Mouse (Mus musculus): ENCODE measurements around the gene Atp6v1g2. TPM values are rescaled to one million over a fixed set of nuclear protein-coding genes. Genes with fewer than 3 reads are reported as not detected.
"Not testable (repeated sequence)": the region's sequence is repeated elsewhere in the genome, so short reads cannot be mapped to it uniquely, and the experiment has no call there.

Atp6v1g2 gene
- polyA plus RNA-seq, 1 experiment from 2014 or later, result 2.9 TPM

DNA sequence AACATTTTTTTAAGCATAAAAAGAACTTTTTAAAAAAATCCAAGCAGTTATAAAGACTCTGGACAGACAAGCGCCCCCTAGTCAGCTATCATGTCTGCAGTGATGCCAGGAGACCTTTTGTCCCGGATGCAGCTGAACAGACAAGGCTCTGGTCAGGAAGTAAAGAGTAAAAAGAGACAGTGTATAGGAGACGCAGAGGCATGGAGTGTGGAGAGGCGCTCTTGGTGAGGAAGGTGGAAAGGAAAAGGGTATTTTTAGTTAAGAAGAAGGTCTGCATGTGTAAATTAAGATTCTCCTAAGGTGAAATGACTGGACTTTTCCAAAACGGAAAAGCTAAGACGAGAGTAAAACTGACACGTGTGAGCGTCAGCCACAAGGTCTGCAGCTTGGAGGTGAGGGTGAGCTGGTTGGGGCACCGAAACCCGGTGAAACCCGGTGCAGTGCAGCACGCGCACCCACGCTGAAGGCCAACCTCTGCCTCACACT is 6.9 kb upstream of the Atp6v1g2 start:
- H3K4me1 ChIP-seq (replicated peaks; ENCODE audit: control insufficient read depth, insufficient read depth, low read length), result peaks cover 4% of the 10 kb centered on the region; the same call in 1 of the 2 replicates
- 78% methylated on average over 14 of the region's 14 CpGs for WGBS
- no peak overlapping the region for H3K4me3 ChIP-seq (ENCODE audit: low read depth, low read length)
- H3K9ac ChIP-seq (ENCODE audit: low read depth, low read length), result no peak overlapping the region
- H3K9me3 ChIP-seq (ENCODE audit: control insufficient read depth, low read length), result no peaks in the 10 kb centered on the region
- peaks cover 19% of the 10 kb centered on the region; the same call in 1 of the 2 replicates for H3K36me3 ChIP-seq (ENCODE audit: control insufficient read depth, insufficient read depth, low read length)
- ATAC-seq (replicated peaks; ENCODE audit: low FRiP score), result no peak
- no peak for DNase-seq (ENCODE audit: low spot score)
- H3K27ac ChIP-seq (ENCODE audit: low read depth, low read length), result no peak overlapping the region
- H3K27me3 ChIP-seq (replicated peaks; ENCODE audit: control insufficient read depth, insufficient read depth, low read length), result no peaks in the 10 kb centered on the region
- no peak overlapping the region for H3K4me2 ChIP-seq

DNA sequence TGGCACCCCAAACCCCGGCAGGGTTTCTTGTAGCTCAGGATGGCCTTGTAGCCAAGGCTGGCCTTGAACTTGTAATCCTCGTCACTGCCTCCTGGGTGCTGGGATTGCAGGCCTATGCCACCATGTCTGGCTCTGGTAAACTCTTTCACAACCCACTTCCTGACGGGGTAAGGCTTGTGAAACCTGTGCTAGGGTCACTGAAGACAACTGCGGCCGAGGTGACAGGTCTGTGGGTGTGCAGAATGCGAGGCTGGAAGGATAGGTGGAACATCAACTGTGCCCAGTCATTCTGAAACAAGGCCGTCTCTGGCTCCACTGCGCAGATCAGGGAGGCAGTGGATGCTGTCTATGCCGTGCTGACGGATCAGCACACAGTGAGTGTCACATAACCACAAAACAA is 2.4 kb upstream of the Atp6v1g2 start:
- WGBS, result 91% methylated on average over 10 of the region's 10 CpGs
- ATAC-seq (replicated peaks; ENCODE audit: low FRiP score), result no peak
- no peak for DNase-seq (ENCODE audit: low spot score)
- no peak overlapping the region for H3K27ac ChIP-seq (ENCODE audit: low read depth, low read length)
- peaks cover 19% of the 10 kb centered on the region; the same call in 1 of the 2 replicates for H3K36me3 ChIP-seq (ENCODE audit: control insufficient read depth, insufficient read depth, low read length)
- peaks cover 15% of the 10 kb centered on the region for H3K4me1 ChIP-seq (replicated peaks; ENCODE audit: control insufficient read depth, insufficient read depth, low read length)
- no peak overlapping the region for H3K9ac ChIP-seq (ENCODE audit: low read depth, low read length)
- H3K27me3 ChIP-seq (replicated peaks; ENCODE audit: control insufficient read depth, insufficient read depth, low read length), result no peaks in the 10 kb centered on the region
- no peak overlapping the region for H3K4me2 ChIP-seq
- no peaks in the 10 kb centered on the region for H3K9me3 ChIP-seq (ENCODE audit: control insufficient read depth, low read length)
- H3K4me3 ChIP-seq (ENCODE audit: low read depth, low read length), result no peak overlapping the region

DNA sequence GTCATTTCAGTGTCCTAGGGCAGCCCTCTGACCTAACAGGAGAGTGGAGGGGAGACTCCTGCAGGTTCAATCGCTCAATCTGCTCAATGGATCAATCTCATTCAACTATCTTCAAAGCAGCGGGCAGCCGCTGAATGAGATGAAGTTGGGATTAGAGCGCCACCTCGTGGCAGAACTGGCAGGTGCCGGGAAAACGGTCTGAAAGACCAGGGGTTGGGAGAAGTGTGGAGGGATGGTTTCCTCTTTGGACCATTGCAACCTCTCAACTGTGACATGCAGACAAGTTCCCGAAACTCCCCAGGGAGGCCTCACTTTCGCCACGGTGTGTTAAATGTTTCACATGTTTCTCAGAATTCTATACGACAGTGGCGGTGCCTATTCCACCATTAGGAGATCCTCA is 1.4 kb upstream of the Atp6v1g2 start:
- peak; percentile 81 for DNase-seq (ENCODE audit: low spot score)
- 10% methylated on average over 12 of the region's 12 CpGs for WGBS
- H3K36me3 ChIP-seq (ENCODE audit: control insufficient read depth, insufficient read depth, low read length), result peaks cover 19% of the 10 kb centered on the region; the same call in 1 of the 2 replicates
- H3K27me3 ChIP-seq (replicated peaks; ENCODE audit: control insufficient read depth, insufficient read depth, low read length), result no peaks in the 10 kb centered on the region
- H3K4me2 ChIP-seq, result peak overlapping the region; percentile 79
- H3K4me3 ChIP-seq (ENCODE audit: low read depth, low read length), result peak overlapping the region; percentile 12; the same call in 1 of the 2 replicates
- no peak for ATAC-seq (replicated peaks; ENCODE audit: low FRiP score)
- H3K4me1 ChIP-seq (replicated peaks; ENCODE audit: control insufficient read depth, insufficient read depth, low read length), result peaks cover 20% of the 10 kb centered on the region
- H3K27ac ChIP-seq (ENCODE audit: low read depth, low read length), result 0 out of 2 replicates have a peak overlapping the region, but pooled peaks have one; percentile 25
- no peaks in the 10 kb centered on the region for H3K9me3 ChIP-seq (ENCODE audit: control insufficient read depth, low read length)
- H3K9ac ChIP-seq (ENCODE audit: low read depth, low read length), result 0 out of 2 replicates have a peak overlapping the region, but pooled peaks have one; percentile 25

DNA sequence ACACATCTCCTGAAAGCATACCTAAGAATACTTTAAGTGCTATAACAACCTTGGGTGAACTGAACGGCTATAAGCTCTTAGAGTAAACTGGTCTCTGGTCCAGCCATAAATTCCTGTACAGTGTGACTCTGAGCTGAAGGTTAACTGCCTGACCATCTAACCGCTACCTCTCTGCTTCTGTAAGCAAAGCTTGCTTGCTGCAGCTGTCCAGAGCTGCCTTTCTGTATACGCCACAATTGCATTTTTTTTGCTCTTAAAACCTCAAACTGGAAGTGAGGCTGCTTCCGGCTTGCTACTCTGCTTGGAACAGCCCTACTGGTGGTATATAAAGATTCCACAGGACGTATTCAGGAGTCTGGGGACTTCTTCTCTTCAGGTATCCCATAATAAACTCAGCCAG is 801 bp upstream of the Atp6v1g2 start:
- Histone ChIP-seq H3K4me3 (ENCODE audit: low read depth, low read length) (peak overlapping the region; percentile 12; the same call in 1 of the 2 replicates), H3K4me2 (peak overlapping the region; percentile 79), H3K27me3 (replicated peaks; ENCODE audit: control insufficient read depth, insufficient read depth, low read length) (no peaks in the 10 kb centered on the region), H3K27ac (ENCODE audit: low read depth, low read length) (peak overlapping the region; percentile 25; the same call in 1 of the 2 replicates), H3K4me1 (replicated peaks; ENCODE audit: control insufficient read depth, insufficient read depth, low read length) (peaks cover 20% of the 10 kb centered on the region), H3K9me3 (ENCODE audit: control insufficient read depth, low read length) (no peaks in the 10 kb centered on the region), H3K36me3 (ENCODE audit: control insufficient read depth, insufficient read depth, low read length) (peaks cover 19% of the 10 kb centered on the region; the same call in 1 of the 2 replicates), H3K9ac (ENCODE audit: low read depth, low read length) (0 out of 2 replicates have a peak overlapping the region, but pooled peaks have one; percentile 25)
- 84% methylated on average over 5 of the region's 5 CpGs for WGBS
- no peak for DNase-seq (ENCODE audit: low spot score)
- no peak for ATAC-seq (replicated peaks; ENCODE audit: low FRiP score)

DNA sequence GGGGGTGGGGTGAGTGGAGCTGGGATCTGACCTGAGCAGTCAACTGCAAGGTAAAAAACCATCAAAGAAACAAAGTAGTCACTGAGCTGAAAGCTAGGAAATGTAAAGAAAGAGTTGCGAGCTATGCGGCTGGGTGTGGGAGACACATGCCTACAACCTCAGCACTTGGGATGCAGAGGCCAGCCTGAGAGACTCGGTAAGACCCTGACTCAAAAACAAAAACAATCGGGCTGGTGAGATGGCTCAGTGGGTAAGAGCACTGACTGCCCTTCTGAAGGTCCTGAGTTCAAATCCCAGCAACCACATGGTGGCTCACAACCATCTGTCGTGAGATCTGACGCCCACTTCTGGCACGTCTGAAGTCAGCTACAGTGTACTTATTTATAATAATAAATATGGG is 630 bp downstream of the Atp6v1g2 start:
- ATAC-seq (replicated peaks; ENCODE audit: low FRiP score), result not testable (repeated sequence)

DNA sequence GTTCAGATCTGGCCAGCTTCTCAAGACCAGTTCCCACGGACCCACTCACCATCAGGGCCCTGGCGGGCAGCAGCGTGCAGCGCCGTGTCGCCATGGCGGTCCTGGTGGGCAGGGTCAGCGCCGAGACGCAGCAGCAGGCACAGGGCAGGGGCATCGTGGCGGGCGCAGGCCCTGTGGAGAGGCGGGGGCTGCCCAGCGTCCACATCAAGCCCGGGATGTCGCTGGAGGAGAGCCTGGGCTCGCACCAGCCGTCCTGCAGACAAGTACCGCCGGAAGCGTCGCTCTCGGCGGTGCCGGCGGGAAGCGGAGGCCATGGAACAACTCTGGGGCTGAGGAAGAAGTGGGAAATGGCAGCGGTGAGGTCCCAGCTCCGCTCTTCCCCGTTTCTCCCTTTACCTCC is 1.4 kb downstream of the Atp6v1g2 start:
- Histone ChIP-seq H3K27ac (ENCODE audit: low read depth, low read length) (peak overlapping the region; percentile 95), H3K4me3 (ENCODE audit: low read depth, low read length) (peak overlapping the region; percentile 71), H3K27me3 (replicated peaks; ENCODE audit: control insufficient read depth, insufficient read depth, low read length) (no peaks in the 10 kb centered on the region), H3K4me1 (replicated peaks; ENCODE audit: control insufficient read depth, insufficient read depth, low read length) (peaks cover 20% of the 10 kb centered on the region), H3K4me2 (peak overlapping the region; percentile 79), H3K36me3 (ENCODE audit: control insufficient read depth, insufficient read depth, low read length) (peaks cover 12% of the 10 kb centered on the region; the same call in 1 of the 2 replicates), H3K9me3 (ENCODE audit: control insufficient read depth, low read length) (no peaks in the 10 kb centered on the region), H3K9ac (ENCODE audit: low read depth, low read length) (peak overlapping the region; percentile 88)
- 2% methylated on average over 31 of the region's 31 CpGs for WGBS
- DNase-seq (ENCODE audit: low spot score), result peak; percentile 61
- peak; percentile 11; the same call in 1 of the 2 replicates for ATAC-seq (replicated peaks; ENCODE audit: low FRiP score)

More for the DNA sequence above, 630 bp downstream of the Atp6v1g2 start:
- H3K36me3 ChIP-seq (ENCODE audit: control insufficient read depth, insufficient read depth, low read length), result peaks cover 19% of the 10 kb centered on the region; the same call in 1 of the 2 replicates
- peaks cover 20% of the 10 kb centered on the region for H3K4me1 ChIP-seq (replicated peaks; ENCODE audit: control insufficient read depth, insufficient read depth, low read length)
- H3K4me3 ChIP-seq (ENCODE audit: low read depth, low read length), result peak overlapping the region; percentile 71
- peak overlapping the region; percentile 95 for H3K27ac ChIP-seq (ENCODE audit: low read depth, low read length)
- H3K9me3 ChIP-seq (ENCODE audit: control insufficient read depth, low read length); DNase-seq (ENCODE audit: low spot score); H3K27me3 ChIP-seq (replicated peaks; ENCODE audit: control insufficient read depth, insufficient read depth, low read length): not testable (repeated sequence)
- peak overlapping the region; percentile 79 for H3K4me2 ChIP-seq
- H3K9ac ChIP-seq (ENCODE audit: low read depth, low read length), result peak overlapping the region; percentile 88
- WGBS, result 72% methylated on average over 7 of the region's 7 CpGs

DNA sequence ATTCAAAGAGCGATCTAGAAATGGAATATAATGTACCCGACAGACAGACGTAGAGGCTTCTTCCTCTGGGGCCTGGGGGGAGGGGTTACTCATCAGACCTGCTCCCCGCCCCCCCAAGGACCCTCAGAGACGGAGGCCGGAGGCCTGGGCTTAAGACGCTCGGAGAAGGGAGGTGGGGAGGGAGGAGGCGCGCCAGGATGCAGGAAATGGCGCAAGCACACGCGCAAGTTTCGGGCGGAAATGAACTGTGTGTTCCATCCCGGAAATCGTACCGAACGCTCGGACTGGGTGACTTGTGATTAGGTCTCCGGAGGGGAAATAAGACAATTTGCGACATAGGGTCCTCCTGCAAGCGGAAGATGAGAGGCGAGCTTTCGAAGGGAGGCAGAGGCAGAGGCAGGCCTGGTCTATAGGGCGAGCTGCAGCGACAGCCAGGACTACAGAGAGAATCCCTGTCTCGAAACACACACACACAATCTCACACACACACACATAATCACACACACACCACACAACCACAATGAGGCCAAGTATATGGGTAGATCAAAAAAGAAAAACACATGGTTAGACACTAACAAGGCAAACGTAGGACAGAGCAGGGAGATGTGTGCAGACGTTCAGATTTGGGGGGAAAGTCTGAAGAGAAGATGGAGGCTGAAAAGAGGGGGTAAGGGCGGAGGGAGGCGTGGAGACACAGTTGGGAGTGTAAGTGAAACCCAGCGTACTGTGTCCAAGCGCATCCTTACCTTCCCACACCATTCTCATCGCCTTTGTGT is 2.3 kb downstream of the Atp6v1g2 start, which contains the start of gene Nfkbil1:
Gene Nfkbil1 (minus strand): TSS at position 179 of the 776 bp plus-strand sequence.
- under 1% methylated on average over 35 of the region's 35 CpGs for WGBS
- ATAC-seq (replicated peaks; ENCODE audit: low FRiP score), result peak; percentile 83
- H3K4me2 ChIP-seq, result peak within 1 kb of the TSS; percentile 79

DNA sequence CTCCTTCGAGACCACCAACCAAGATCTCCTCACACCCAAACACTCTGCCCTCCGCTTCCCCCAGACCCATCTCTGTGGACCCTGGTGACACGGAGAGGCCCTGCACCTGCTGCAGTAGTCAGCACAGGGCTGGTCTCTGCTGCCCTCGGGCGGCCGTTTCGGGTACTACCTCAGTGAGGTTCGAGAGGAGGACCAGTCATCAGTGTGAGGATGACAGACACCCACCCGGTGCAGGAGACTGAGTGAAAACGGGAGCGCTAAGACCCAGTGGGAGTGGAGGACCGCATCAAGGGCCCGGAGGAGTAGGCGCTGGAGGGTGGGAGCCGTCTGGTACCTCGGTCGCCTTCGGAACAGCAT is 2.9 kb downstream of the Atp6v1g2 start:
- H3K9ac ChIP-seq (ENCODE audit: low read depth, low read length), result peak overlapping the region; percentile 88
- peaks cover 6% of the 10 kb centered on the region; the same call in 1 of the 2 replicates for H3K36me3 ChIP-seq (ENCODE audit: control insufficient read depth, insufficient read depth, low read length)
- H3K9me3 ChIP-seq (ENCODE audit: control insufficient read depth, low read length), result no peaks in the 10 kb centered on the region
- H3K4me2 ChIP-seq, result peak overlapping the region; percentile 79
- under 1% methylated on average over 18 of the region's 18 CpGs for WGBS
- peak overlapping the region; percentile 71 for H3K4me3 ChIP-seq (ENCODE audit: low read depth, low read length)
- H3K4me1 ChIP-seq (replicated peaks; ENCODE audit: control insufficient read depth, insufficient read depth, low read length), result peaks cover 27% of the 10 kb centered on the region
- DNase-seq (ENCODE audit: low spot score) (peak; percentile 99), ATAC-seq (replicated peaks; ENCODE audit: low FRiP score) (peak; percentile 69)
- peak overlapping the region; percentile 95; the same call in 1 of the 2 replicates for H3K27ac ChIP-seq (ENCODE audit: low read depth, low read length)
- H3K27me3 ChIP-seq (replicated peaks; ENCODE audit: control insufficient read depth, insufficient read depth, low read length), result no peaks in the 10 kb centered on the region

More for the DNA sequence above, 2.3 kb downstream of the Atp6v1g2 start, which contains the start of gene Nfkbil1:
- peak within 1 kb of the TSS; percentile 71 for H3K4me3 ChIP-seq (ENCODE audit: low read depth, low read length)
- no peaks in the 10 kb centered on the region for H3K9me3 ChIP-seq (ENCODE audit: control insufficient read depth, low read length)
- no peaks in the 10 kb centered on the region for H3K27me3 ChIP-seq (replicated peaks; ENCODE audit: control insufficient read depth, insufficient read depth, low read length)
- H3K36me3 ChIP-seq (ENCODE audit: control insufficient read depth, insufficient read depth, low read length), result peaks cover 12% of the 10 kb centered on the region; the same call in 1 of the 2 replicates
- H3K27ac ChIP-seq (ENCODE audit: low read depth, low read length), result peak within 1 kb of the TSS; percentile 95
- H3K4me1 ChIP-seq (replicated peaks; ENCODE audit: control insufficient read depth, insufficient read depth, low read length), result peaks cover 25% of the 10 kb centered on the region
- H3K9ac ChIP-seq (ENCODE audit: low read depth, low read length), result peak within 1 kb of the TSS; percentile 88
- DNase-seq (ENCODE audit: low spot score), result peak; percentile 84
